Mouse (Mus musculus): Measurements from ENCODE around the gene Manf.

Manf gene

DNA sequence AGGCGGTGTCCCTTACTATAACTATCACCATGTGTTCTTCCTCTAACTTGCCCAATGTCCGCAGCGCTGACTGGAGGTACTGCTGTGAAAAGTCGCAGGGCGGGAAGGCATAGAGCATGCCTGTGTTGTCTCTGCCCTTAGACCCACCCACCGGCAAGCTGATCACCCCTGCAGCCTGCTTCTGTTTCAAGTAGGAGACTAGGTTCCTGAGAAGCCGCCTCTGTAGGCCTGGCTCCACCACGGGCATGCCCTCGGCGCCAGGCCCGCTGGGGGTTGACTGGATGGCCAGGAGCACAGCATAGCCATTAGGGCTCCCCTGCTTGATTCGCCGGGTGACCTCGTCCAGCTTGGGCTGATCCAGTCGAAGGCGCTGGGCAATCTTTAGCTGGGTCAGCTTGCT, 7.5 kb downstream of the Manf start:
- no peak for DNase-seq

DNA sequence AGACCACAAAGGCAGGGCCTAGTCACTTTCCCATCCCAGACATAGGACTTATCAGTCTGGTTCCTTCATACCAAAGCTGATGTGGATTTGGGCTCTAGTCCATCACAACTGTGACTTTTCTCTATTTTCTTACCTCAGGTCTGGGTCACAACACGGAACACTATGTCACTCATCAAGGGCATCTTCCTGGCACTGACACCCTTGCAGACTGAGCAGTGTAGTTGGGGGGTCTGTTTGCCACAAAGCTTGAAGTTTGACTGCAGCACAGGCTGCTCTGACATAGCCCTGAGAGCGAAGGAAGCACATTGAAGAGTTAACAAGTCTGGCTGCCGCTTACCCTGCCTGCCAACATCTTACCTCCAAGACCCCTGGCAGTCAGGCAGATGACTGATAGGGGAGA, 8.7 kb downstream of the Manf start:
- no peak for DNase-seq

DNA sequence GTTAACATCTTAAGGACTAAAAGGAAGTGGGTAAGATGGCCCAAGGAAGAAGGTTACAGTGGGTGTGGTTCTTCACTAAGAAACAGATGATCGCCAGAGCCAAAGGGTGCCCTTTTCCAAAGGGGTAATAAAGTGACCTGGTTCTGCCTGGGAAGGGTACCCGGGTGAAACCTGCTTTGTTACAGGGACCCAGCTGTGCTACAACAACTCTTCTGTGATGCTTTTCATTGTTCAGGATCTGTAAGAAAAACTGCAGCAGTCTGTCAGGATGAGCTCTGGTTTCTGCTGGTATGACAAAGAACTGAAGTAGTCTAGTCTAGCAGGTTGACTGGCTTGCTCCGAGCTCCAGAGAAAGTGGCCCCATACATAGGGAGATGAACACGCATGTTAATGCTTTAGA, 9.6 kb downstream of the Manf start:
- no peak for DNase-seq

DNA sequence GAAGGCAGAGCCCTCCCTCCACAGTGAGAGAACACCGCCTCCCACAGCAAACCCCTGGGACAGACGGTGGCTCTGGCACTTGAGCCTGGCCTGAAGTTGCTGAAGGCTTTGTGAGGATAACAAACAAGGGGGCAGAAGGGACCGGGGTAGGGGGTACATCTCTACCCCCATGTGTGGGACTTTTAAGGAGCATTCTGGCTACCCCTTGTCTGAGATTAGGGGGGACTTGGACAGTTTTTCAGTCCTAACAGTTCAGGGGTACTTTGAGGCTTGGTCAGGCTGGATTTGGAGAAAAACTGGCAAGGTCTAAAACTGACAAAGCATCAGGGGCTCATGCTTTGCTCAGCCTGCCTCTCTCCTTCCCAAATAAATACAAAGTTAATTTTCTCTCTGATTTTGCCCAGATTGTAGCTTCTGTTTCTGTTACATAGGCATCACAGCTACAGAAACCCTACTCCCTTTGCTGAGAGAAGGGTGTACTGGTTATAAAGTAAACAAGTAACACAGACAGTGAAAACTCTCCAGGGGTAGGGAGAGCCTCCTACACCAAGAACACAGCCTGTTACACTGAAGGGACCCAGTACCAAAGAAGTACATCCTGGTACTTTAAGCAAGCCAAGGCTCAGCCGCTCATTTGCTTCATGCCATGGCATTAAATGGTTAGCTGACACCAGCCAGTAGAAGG, 10.6 kb downstream of the Manf start:
- DNase-seq, result no peak

DNA sequence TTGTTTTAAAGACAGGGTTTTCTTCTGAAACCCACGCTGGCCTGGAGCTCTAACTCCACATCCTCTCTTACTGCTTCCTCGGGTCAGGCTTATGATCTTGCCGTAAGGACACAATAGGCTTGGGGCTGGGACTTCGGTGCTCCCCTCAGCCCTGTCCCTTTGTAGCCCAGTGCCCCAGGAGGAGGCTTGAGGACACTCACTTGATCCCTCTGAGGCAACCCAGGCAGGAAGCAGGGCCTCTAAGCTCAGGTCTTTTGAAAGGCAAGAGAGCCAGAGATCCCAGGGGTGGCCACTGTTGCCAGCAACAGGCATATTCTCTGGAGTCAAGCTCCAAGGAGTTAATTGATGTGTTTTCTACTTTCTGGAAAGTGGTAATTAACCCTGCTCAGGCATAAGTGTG, 12.3 kb downstream of the Manf start:
- DNase-seq, result no peak

DNA sequence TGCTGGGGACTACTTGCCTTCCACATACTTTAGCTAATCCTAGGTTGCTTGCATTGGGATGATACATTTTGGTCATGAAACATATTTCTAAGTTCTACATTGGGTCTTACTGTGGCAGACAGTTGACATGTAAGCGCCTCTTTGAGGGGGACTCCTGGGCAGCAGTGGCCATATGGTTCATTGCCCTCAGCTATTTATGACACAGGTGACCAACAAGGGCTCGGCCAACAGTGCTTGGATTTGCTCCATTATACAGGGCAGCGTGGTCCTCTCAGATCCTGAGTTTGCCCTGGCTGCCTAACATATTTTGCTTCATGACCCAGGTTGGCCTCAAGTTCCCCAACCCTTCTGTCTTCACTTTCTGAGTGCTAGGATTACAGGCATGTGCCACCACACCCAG, 15.1 kb downstream of the Manf start:
- DNase-seq, result no peak

DNA sequence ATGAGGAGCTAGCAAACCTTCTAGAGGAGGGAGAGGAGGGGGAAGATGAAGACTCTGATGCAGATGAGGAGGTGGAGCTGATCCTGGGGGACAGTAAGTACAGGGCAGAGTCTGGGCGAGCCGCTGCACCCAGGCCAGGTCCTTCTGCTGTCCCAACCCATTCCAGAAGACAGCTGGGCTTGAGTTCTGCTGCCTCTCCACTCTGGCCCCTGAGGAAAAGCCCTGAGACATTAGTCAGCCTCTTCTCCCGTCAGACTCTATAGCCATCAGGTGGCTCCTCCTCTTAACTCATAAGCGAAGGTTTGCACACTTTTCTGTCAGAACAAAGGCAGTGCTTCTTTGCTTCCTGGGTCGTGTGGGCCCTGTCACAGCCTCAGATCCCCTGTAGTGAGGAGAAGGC, 17.6 kb downstream of the Manf start:
- no peak for DNase-seq

DNA sequence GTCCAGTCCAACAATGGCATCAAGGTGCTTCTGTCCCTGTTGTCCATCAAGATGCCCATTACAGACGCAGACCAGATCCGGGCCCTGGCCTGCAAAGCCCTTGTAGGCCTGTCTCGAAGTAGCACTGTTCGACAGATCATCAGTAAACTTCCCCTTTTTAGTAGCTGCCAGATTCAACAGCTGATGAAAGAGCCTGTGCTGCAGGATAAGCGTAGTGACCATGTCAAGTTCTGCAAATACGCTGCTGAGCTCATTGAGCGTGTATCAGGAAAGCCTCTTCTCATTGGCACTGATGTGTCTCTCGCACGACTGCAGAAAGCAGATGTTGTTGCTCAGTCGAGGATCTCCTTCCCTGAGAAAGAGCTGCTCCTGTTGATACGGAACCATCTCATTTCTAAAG, 33.7 kb downstream of the Manf start:
- DNase-seq, result no peak

DNA sequence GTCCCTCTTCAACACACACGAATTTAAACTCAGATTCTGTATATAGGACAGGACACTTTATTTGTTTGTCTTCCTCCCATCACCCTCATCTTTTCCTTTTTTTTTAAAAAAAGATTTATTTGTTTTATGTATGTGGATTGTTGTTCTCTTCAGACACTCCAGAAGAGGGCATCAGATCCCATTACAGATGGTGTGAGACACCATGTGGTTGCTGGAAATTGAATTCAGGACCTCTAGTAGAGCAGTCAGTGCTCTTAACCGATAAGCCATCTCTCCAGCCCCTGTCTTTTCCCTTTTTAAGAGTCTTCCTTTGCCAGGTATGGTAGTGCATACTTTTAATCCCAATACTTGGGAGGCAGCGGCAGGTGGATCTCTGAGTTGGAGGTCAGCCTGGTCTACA, 35.1 kb downstream of the Manf start:
- no peak for DNase-seq

DNA sequence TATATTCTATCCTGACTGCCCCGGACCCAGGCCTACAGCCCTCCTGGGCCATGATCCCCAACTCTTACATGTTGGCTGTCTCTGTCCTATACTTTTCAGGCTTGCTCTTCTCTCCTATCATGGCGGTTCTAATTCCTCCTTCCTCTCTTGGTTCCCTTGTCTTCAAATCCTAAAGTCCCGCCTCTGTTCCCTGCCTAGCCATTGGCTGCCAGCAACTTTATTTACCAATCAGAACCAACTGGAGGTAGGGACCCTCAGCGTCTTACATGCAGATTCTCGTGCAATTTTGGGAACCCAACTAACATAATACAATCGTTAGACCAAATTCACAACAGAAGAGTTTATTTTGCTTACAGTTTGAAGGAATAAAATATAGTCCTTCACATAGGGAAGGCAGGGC, 49.0 kb downstream of the Manf start:
- no peak for DNase-seq

DNA sequence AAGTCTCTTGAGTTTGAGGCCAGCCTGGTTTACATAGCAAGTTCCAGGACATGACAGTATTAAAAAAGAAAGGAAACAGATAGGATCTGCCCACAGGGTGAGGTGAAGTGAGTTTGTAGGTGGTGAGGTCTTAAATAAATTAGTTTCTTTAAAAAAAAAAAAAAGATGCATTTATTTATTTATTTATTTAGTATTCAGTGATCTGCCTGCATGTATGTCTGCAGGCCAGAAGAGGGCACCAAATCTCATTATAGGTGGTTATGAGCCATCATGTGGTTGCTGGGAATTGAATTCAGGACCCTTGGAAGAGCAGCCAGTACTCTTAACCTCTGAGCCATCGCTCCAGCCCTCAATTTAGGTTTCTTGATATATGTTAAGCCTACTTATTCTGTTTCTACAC, 51.2 kb downstream of the Manf start:
- DNase-seq, result no peak

DNA sequence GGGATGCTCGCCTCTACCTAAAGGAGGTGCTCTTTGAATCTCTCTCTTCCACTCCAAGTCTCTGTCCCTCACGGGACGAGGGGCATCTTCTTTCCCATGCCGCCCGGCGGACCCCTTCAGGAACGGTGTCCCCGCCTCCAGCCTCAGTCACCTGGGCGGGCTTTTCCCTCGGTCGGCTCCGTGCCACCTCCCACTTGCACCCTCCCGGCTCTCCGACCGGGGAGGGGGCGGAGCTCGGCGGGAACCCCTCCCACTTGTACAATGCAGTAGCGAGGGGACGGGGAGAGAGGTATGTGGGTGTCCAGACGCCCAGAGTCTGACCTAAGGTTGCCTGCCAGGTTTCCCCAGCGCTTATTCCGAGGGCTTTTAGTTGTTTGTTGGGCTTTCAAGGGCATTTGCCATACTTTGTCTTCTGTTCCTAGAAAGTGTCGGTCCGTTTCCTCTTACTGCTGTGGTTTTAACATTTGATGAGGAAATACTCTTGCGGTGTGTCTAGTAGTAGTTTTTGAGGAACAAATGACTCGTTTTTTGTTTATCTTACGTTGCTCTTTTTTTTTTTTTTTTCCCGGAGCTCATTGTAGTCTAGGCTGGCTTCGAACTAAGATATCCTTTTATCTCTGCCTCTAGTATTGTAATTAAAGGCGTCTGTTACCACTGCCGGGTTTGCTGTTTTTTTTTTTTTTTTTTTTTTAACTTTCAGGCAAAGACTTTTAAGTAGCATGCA, 69.2 kb downstream of the Manf start:
- peak; percentile 77 for DNase-seq

DNA sequence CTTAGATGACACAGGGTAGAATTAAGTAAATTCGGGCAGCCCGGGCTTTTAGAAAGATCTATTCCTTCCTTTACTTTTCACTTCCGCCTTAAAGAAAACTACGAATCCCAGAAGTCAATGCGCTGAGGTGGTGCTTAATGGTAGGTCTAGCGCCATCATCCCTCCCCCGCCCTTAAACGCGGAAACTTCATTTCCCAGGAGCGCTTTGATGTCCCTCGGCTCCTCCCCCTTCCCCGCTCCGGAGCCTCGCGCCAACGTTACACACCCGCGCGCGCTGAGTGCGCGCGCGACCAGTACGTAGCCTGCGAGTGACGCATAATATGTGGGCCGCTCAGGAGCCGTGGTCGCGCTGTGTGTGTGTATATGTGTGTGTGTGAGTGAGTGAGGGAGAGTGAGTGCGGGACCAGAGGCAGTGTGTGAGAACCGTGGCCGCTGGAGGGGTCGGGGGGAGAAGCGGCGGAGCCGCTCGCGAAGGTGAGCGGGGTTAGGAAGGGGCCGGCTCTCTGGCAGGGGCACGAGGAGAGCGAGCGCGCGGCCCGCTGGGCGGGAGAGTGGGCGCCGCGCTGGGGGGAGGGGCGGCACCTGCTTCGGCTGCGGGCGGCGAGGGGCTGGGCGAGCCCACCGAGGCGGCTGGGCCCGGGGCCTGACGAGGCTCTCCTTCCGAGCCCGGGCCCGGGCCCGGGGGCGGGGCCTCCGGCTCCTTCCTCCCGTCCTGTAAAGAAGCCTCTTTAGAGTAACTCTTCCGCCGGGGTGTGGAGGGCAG, 70.0 kb downstream of the Manf start, which contains the start of gene Dcaf1:
Gene Dcaf1, plus strand, starts transcription at position 257 of the 763 bp plus-strand sequence.
- DNase-seq, result peak; percentile 97

DNA sequence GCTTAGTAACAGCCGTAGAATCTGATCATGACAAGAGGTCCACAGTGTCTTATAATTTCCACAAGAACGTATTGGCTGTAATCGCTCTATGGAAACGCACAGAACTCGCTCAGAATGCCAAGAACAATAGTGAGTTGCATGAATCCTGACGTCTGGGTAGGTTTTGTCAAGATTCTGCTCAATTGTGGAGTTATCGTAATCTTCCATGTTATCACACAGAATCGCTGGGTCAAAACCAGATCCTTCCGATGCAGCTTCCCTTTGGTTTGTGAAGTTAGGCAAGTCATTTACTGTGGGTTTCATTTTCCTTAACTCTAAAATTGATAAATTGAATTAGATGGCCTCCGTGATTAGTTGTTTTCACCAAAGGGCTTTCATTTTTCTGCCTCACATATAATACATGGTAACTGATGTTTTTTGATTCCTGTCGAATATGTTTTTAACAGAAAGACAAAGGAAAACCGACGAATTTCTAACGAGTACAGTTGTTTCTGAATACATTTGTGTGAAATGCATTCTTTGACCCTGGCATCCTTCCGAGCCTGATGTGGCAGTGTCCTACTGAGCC, 70.6 kb downstream of the Manf start:
- no peak for DNase-seq

DNA sequence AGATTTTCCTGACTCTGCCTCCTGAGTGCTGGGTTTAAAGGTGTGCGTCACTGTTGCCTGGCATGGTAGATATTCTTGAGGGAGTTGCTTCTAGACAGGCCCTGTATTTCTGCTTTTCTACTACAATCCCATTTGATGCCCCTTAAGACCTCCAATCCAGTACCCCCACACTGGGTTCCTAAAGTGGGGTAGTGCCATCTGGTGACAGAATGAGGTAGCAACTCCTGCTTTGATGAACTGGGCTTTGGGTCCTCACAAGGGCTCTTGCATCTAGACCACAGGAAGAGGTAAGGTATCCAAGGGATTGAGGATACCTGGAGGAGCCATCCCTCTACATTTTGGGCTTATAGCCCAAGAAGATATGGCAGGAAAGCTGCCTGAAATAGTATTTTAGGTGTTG, 72.6 kb downstream of the Manf start:
- DNase-seq, result peak; percentile 31

DNA sequence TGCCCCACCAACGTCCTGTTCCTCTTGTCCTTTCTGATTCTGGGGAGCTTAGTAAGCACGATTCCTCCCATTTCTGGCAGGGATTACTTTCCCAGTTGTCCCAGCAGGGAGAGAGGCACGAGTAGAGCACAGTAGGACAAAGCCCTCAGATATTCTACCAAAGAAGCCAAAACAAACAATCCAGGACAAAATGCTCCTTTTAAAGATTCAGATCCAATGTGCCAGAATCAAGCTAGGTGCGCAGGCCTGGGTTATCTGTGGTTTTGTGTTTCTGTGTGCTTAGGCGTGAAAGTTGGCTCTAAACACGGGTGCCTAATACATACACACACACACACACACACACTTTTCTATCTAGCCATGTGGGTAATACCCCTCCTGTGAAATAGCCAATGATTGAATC, 73.6 kb downstream of the Manf start:
- no peak for DNase-seq

DNA sequence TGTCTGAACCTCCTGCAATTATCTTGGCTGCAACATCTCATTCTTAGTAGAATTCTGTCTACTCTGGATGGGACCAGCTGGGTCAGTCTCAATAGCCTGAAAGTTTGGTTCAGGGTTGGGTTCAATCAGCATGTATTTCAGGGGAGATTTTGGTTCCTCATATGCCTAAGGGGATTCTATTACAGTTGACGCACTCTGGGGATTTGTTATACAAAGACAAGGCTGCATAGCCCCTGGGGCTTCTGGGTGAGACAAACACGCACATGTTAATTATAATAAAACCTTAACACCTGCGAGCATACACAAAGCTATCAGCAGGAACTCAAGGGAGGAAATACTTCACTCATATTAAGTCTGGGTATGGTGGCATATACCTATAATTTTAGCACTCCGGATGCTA, 85.3 kb downstream of the Manf start:
- DNase-seq, result no peak

DNA sequence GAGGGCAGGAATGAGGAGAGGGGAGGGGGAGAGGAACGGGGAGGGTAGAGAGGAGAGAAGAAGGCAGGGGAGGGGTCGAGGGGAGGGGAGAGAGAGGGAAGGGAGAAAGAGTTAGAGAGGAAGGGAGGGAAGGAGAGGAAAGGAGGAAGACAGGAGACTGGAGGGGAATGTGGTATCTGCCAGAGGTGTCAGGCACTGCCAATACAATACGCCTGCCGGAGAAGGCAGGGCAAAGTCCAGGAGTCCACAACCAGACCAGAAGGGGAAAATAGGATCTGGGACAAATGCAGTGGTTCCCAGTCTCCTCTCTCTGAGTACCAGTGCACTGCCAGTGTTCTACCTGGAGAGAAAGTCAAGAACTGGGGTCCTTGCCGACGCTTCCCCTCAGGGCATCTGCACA, 100.9 kb downstream of the Manf start:
- no peak for DNase-seq

DNA sequence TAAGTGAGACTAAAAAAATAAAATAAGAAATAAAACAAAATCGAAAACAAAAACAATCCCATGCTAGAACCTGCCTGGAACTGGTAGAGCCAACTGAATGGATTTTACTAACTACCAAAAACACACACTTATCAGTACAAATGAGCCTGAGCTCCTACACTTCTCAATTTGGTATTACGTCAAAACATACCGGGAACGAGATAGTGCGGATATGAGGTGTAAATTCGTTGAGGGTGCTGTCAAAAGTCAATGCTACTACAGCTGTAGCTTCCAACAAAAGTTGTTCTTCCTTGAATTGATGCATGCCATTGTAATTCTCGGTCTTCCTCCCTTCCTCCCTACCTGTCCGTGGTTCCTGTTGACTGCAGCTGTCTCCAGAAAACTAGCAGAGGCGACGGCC, 102.4 kb downstream of the Manf start:
- no peak for DNase-seq

DNA sequence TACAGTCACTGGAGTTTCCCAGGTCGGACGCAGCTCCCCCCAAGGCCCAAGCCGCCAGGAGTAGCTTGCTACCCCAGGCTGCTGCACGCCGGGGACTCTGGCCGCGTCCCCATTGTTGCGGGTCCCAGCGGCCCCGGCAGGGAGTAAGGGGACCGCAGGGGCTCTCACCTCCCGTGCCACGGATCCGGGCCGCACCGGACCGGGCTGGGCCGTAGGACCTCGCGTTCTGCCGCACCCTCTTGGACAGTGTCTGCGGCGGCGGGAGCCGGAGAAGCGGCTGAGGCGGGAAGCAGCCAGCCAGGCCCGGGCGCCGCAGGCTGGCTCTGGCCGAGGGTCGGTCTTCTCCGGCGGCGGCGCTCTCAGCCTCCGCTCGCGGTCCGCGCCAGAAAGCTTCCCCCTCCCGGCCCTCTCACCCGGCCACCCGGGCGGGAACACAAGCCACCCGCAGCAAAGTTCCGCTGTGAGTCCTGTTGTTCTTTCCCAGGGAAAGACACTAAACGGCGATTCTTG, 102.9 kb downstream of the Manf start, which contains the start of gene Rad54l2:
Gene Rad54l2, minus strand, starts transcription at position 383 of the 510 bp plus-strand sequence.
- DNase-seq, result peak; percentile 85
